Mouse (Mus musculus): ENCODE data around the gene Bcl7a. TPM values are rescaled to one million over a fixed set of nuclear protein-coding genes. Genes with fewer than 3 reads are reported as not detected.

Gene Bcl7a
- total and polyA plus RNA-seq, 3 experiments, result 14.8 to 49.4 (median 41.0) TPM

DNA sequence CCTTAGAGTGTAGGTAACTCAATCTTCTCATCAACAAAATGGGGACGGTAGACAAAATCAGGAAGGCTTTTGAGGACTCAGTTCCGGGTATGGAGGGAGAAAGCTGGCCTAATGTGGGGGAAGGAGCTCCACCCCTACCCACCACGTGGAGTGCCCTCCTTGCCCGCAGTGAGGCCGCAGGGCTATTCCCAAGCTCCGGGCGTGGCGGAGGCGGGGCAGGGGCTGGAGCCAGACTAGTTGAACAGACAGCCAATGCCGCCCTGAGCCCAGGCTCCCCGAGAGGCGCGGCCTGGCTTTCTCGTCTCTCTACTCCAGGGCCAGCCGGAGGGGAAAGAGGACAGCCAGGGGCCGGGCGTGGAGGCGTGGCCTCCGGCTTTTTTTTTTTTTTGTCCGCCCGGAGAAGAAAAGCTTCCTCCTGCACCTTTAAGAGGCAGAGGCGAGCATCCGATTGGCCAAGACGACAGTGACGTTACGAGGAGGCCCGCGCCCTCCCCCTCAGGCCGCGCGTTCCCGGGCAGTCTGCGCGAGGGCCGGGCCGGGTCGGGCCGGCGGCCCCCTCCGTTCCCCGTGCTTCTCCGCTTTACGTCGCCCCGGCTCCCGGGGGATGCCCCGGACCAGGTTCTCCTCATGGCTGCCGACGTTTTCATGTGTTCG, 50.8 kb downstream of the Bcl7a start, which contains the start of gene Mlxip:
Mlxip (plus strand) TSS at position 496 of the 654 bp plus-strand sequence.
- no peak for TF ChIP-seq POLR2AphosphoS5 (IDR thresholded peaks at IDR 0.05; ENCODE audit: insufficient replicate concordance, low read depth, low read length)
- TF ChIP-seq TAL1 (conservative IDR thresholded peaks at IDR 0.05; ENCODE audit: low read depth, low read length), result no peak
- no peak for TF ChIP-seq GATA1 (IDR thresholded peaks at IDR 0.05; ENCODE audit: borderline replicate concordance, low read length)
- TF ChIP-seq CTCF (IDR thresholded peaks at IDR 0.05; ENCODE audit: low read depth, low read length), result no peak
- TF ChIP-seq GATA2 (IDR thresholded peaks at IDR 0.05; ENCODE audit: borderline replicate concordance, low read depth, low read length), result no peak
- peak; percentile 97 for DNase-seq (ENCODE audit: low spot score)
- H3K4me1 ChIP-seq (ENCODE audit: insufficient read depth, low read depth, low read length), result peaks cover 52% of the 10 kb centered on the region
- peaks cover 22% of the 10 kb centered on the region for H3K36me3 ChIP-seq (replicated peaks)
- no peaks in the 10 kb centered on the region for H3K9me3 ChIP-seq (replicated peaks)
- H3K27me3 ChIP-seq (ENCODE audit: insufficient read depth, low read length), result 0 out of 2 replicates have a peak, but pooled peaks cover 4% of the 10 kb centered on the region
- peak; percentile 90 for ATAC-seq (ENCODE audit: extremely low read depth, insufficient number of reproducible peaks, low FRiP score, poor library complexity, severe bottlenecking)
- peak within 1 kb of the TSS; percentile 91 for H3K4me3 ChIP-seq (ENCODE audit: low read depth, low read length)

DNA sequence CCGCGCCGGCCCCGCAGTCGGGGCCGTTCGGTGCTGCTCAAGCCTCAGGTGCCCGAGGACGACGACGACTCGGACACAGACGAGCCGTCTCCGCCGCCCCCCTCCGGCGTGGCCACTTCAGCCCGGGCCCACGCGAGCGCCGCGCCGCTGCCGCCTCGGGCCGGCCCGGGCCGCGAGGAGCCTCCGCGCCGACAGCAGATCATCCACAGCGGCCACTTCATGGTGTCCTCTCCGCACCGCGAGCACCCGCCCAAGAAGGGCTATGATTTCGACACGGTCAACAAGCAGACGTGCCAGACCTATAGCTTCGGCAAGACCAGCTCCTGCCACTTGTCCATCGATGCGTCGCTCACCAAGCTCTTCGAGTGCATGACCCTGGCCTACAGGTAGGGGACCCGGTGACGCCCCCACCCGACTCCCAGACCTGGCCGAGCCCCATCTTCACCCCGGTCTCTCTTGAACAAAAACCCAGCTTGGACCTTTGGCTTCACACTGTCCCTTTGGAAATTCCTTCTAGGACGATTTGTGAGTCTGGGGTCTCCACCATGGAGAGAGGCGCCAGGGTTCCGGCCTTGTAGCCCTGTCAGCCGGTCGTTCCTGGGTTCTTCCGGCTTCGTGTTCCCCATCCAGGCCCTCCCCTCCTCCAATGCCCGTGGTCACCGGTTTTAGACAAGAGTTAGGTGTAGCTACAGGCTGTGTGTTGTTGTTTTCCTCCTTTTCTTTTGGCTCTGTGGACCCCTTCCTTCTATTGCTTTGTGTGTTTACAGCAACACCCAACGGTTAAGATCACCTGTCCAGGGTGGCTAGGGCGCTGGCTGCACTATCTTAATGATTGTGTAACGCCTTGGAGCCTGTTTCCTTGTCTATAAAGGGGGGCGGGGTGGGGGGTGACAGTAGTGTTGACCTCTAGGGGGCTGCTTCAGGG, 51.6 kb downstream of the Bcl7a start:
- Histone ChIP-seq H3K4me3 (ENCODE audit: low read depth, low read length) (peak overlapping the region; percentile 91), H3K4me1 (ENCODE audit: insufficient read depth, low read depth, low read length) (peaks cover 52% of the 10 kb centered on the region), H3K36me3 (replicated peaks) (peaks cover 23% of the 10 kb centered on the region), H3K9me3 (replicated peaks) (no peaks in the 10 kb centered on the region), H3K27me3 (ENCODE audit: insufficient read depth, low read length) (0 out of 2 replicates have a peak, but pooled peaks cover 4% of the 10 kb centered on the region)
- ATAC-seq (ENCODE audit: extremely low read depth, insufficient number of reproducible peaks, low FRiP score, poor library complexity, severe bottlenecking), result no peak
- TF ChIP-seq CTCF (IDR thresholded peaks at IDR 0.05; ENCODE audit: low read depth, low read length) (no peak), GATA2 (IDR thresholded peaks at IDR 0.05; ENCODE audit: borderline replicate concordance, low read depth, low read length) (no peak), TAL1 (conservative IDR thresholded peaks at IDR 0.05; ENCODE audit: low read depth, low read length) (no peak), POLR2AphosphoS5 (IDR thresholded peaks at IDR 0.05; ENCODE audit: insufficient replicate concordance, low read depth, low read length) (no peak), GATA1 (IDR thresholded peaks at IDR 0.05; ENCODE audit: borderline replicate concordance, low read length) (no peak)
- peak; percentile 59 for DNase-seq (ENCODE audit: low spot score)

DNA sequence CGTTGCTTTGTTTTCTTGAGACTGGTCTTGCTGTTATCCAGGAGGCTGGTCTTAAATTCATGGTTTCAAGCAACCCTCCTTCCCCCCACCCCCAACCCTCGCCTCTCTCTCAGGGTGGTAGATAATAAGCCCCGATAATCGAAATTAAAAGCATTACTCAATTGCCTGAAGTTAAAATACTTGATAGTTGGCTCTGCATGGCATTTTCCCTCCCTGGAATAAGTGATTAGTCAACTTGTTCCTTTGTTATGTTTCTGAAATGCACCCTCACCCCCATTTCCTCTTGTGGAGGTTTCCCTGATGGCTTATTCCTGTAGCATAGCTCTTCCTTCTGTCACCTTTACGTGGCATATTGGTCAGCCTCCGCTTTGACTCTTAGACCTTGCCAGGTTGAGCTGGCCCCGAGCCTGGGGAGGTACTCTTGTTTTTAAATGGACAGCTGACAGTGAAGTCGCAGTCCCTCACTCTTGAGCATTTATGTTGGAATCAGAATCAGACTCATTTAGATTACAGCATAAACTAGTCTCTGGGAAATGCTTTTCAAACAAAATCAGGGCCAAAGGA, 53.3 kb downstream of the Bcl7a start:
- peaks cover 29% of the 10 kb centered on the region for H3K36me3 ChIP-seq (replicated peaks)
- DNase-seq (ENCODE audit: low spot score) (no peak), ATAC-seq (ENCODE audit: extremely low read depth, insufficient number of reproducible peaks, low FRiP score, poor library complexity, severe bottlenecking) (no peak)
- H3K27me3 ChIP-seq (ENCODE audit: insufficient read depth, low read length), result no peaks in the 10 kb centered on the region
- no peak overlapping the region for H3K4me3 ChIP-seq (ENCODE audit: low read depth, low read length)
- no peak for TF ChIP-seq TAL1 (conservative IDR thresholded peaks at IDR 0.05; ENCODE audit: low read depth, low read length)
- no peak for TF ChIP-seq CTCF (IDR thresholded peaks at IDR 0.05; ENCODE audit: low read depth, low read length)
- TF ChIP-seq GATA1 (IDR thresholded peaks at IDR 0.05; ENCODE audit: borderline replicate concordance, low read length), result no peak
- no peak for TF ChIP-seq POLR2AphosphoS5 (IDR thresholded peaks at IDR 0.05; ENCODE audit: insufficient replicate concordance, low read depth, low read length)
- TF ChIP-seq GATA2 (IDR thresholded peaks at IDR 0.05; ENCODE audit: borderline replicate concordance, low read depth, low read length), result no peak
- H3K9me3 ChIP-seq (replicated peaks), result no peaks in the 10 kb centered on the region
- peaks cover 48% of the 10 kb centered on the region for H3K4me1 ChIP-seq (ENCODE audit: insufficient read depth, low read depth, low read length)

DNA sequence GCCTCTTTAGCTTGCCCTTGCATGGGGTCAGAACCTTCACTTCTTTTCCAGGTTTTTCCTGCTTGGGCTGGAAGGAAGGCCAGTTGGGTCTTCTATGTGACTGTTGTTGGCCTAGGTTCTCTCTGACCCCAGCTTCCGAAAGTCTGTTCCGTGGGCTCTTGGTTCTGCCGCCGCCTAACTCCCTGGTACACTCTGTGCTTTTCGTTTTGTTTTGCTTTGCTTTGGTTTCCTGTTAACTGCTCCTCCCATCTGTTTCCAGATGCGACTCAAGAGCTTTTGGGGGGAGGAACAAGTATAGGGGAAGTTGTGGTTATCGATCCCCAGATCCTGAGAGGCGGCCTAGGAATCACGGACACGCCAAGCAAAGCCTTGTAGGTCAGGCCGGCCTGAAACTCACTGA, 54.2 kb downstream of the Bcl7a start:
- Histone ChIP-seq H3K9me3 (replicated peaks) (no peaks in the 10 kb centered on the region), H3K36me3 (replicated peaks) (peaks cover 37% of the 10 kb centered on the region), H3K27me3 (ENCODE audit: insufficient read depth, low read length) (no peaks in the 10 kb centered on the region), H3K4me1 (ENCODE audit: insufficient read depth, low read depth, low read length) (peaks cover 48% of the 10 kb centered on the region), H3K4me3 (ENCODE audit: low read depth, low read length) (no peak overlapping the region; the same call in 1 of the 2 replicates)
- no peak for TF ChIP-seq TAL1 (conservative IDR thresholded peaks at IDR 0.05; ENCODE audit: low read depth, low read length)
- TF ChIP-seq GATA1 (IDR thresholded peaks at IDR 0.05; ENCODE audit: borderline replicate concordance, low read length), result no peak
- DNase-seq (ENCODE audit: low spot score) (no peak), ATAC-seq (ENCODE audit: extremely low read depth, insufficient number of reproducible peaks, low FRiP score, poor library complexity, severe bottlenecking) (no peak)

DNA sequence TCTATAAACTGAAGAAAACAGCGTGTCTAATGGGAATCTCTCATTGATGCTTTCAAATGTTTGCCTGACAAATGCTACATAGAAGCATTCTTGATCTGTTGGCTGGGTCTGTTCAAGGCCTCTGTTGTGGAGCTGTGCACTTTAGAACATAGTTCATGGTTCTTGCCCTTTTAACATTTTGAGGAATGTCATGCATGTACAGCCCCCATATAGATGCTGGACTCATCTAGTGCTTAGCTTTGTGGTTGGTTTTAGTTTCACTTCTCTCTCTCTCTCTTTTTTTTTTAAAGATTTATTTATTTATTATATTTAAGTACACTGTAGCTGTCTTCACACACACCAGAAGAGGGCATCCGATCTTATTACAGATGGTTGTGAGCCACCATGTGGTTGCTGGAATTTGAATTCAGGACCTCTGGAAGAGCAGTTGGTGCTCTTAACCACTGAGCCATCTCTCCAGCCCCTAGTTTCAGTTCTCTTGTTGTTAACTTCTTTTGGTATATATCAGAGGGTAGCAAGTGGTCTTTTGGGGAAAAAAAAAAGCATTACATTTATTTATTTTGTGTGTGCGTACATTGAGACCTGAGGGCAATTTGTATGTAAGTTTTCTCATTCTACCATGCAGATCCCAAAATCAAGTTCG, 55.3 kb downstream of the Bcl7a start:
- no peak overlapping the region for H3K4me3 ChIP-seq (ENCODE audit: low read depth, low read length)
- no peak for DNase-seq (ENCODE audit: low spot score)
- no peaks in the 10 kb centered on the region for H3K9me3 ChIP-seq (replicated peaks)
- no peak for ATAC-seq (ENCODE audit: extremely low read depth, insufficient number of reproducible peaks, low FRiP score, poor library complexity, severe bottlenecking)
- peaks cover 43% of the 10 kb centered on the region for H3K4me1 ChIP-seq (ENCODE audit: insufficient read depth, low read depth, low read length)
- no peak for TF ChIP-seq POLR2AphosphoS5 (IDR thresholded peaks at IDR 0.05; ENCODE audit: insufficient replicate concordance, low read depth, low read length)
- no peak for TF ChIP-seq GATA2 (IDR thresholded peaks at IDR 0.05; ENCODE audit: borderline replicate concordance, low read depth, low read length)
- TF ChIP-seq CTCF (IDR thresholded peaks at IDR 0.05; ENCODE audit: low read depth, low read length), result no peak
- TF ChIP-seq GATA1 (IDR thresholded peaks at IDR 0.05; ENCODE audit: borderline replicate concordance, low read length), result no peak
- no peak for TF ChIP-seq TAL1 (conservative IDR thresholded peaks at IDR 0.05; ENCODE audit: low read depth, low read length)
- peaks cover 43% of the 10 kb centered on the region for H3K36me3 ChIP-seq (replicated peaks)
- no peaks in the 10 kb centered on the region for H3K27me3 ChIP-seq (ENCODE audit: insufficient read depth, low read length)
